Mouse (Mus musculus) embryonic facial prominence, embryonic 14.5 days (tissue): ENCODE measurements at regions not wholly inside any gene's neighbourhood (a gene's known extent, or its start where the extent isn't known, plus 50 kb on each side); places are given as distances from the start of the nearest gene placed in this dataset.
A peak's percentile ranks its signal among the peaks of the same experiment; 100 is the strongest.
"Not testable (repeated sequence)": the region's sequence is repeated elsewhere in the genome, so short reads cannot be mapped to it uniquely, and the experiment has no call there.

Experiments
- ATAC-seq: fragments of 200-750 bp; cut with Nextera tagmentation; 2 replicates; pipeline ENCODE4 v1.8.0; 2017; ENCODE audit warnings: low read depth, moderate number of reproducible peaks, moderate TSS enrichment
- DNase-seq: peaks from one replicate; pipeline ENCODE4 v3.0.0-alpha.2; 2015; ENCODE audit warnings: low spot score
- H3K27ac ChIP-seq: fragments of 300-500 bp; sonication (generic); replicated peaks from 2 replicates; pipeline ENCODE4 v1.5.1; 2014; ENCODE audit warnings: low read depth, mild to moderate bottlenecking, low read length, moderate library complexity
- H3K27me3 ChIP-seq: fragments of 300-500 bp; sonication (generic); replicated peaks from 2 replicates; pipeline ENCODE4 v1.6.1; 2014; ENCODE audit warnings: low read length; ENCODE audit not compliant: control insufficient read depth, insufficient read depth
- H3K36me3 ChIP-seq: fragments of 300-500 bp; sonication (generic); 2 replicates; pipeline ENCODE4 v1.6.1; 2014; ENCODE audit warnings: low read length, mixed read lengths; ENCODE audit not compliant: control insufficient read depth, insufficient read depth
- H3K4me1 ChIP-seq: fragments of 300-500 bp; sonication (generic); 2 replicates; pipeline ENCODE4 v1.6.1; 2014; ENCODE audit warnings: antibody characterized with exemption, low read length; ENCODE audit not compliant: control insufficient read depth, insufficient read depth
- H3K4me2 ChIP-seq: fragments of 300-500 bp; sonication (generic); 2 replicates; pipeline ENCODE4 v1.6.1; 2014; ENCODE audit warnings: low read depth, mild to moderate bottlenecking, low read length, moderate library complexity, mixed read lengths
- H3K4me3 ChIP-seq: fragments of 300-500 bp; sonication (generic); 2 replicates; pipeline ENCODE4 v1.5.1; 2014; ENCODE audit warnings: low read depth, mild to moderate bottlenecking, low read length
- H3K9ac ChIP-seq: fragments of 300-500 bp; sonication (generic); 2 replicates; pipeline ENCODE4 v1.6.1; 2014; ENCODE audit warnings: low read depth, mild to moderate bottlenecking, low read length, moderate library complexity, mixed read lengths
- H3K9me3 ChIP-seq: fragments of 300-500 bp; sonication (generic); 2 replicates; pipeline ENCODE4 v1.6.1; 2016; ENCODE audit warnings: low read length; ENCODE audit not compliant: control insufficient read depth
- WGBS: fragments of 180-500 bp; shearing (Covaris S2); extraction: QIAGEN DNeasy Blood & Tissue Kit; methylation state at CpG from one replicate; pipeline ENCODE4 v1.1.7; 2014; 5-methylcytosine and 5-hydroxymethylcytosine counted together

DNA sequence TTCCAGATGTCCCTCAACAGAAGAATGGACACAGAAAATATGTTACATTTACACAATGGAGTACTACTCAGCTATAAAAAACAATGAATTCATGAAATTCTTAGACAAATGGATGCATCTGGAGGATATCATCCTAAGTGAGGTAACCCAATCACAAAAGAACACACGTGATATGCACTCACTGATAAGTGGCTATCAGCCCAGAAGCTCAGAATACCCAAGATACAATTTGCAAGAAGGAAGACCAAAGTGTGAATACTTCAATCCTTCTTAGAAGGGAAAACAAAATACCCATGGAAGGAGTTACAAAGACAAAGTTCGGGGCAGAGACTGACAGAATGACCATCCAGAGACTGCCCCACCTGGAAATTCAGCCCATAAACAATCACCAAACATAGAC lies 219.9 kb upstream of the Tusc1 start:
- H3K27ac ChIP-seq, H3K4me3 ChIP-seq, H3K4me1 ChIP-seq, H3K4me2 ChIP-seq, DNase-seq, H3K36me3 ChIP-seq, ATAC-seq, H3K27me3 ChIP-seq, H3K9ac ChIP-seq, H3K9me3 ChIP-seq: not testable (repeated sequence)
- WGBS: 78% methylated on average over 2 of the region's 2 CpGs

DNA sequence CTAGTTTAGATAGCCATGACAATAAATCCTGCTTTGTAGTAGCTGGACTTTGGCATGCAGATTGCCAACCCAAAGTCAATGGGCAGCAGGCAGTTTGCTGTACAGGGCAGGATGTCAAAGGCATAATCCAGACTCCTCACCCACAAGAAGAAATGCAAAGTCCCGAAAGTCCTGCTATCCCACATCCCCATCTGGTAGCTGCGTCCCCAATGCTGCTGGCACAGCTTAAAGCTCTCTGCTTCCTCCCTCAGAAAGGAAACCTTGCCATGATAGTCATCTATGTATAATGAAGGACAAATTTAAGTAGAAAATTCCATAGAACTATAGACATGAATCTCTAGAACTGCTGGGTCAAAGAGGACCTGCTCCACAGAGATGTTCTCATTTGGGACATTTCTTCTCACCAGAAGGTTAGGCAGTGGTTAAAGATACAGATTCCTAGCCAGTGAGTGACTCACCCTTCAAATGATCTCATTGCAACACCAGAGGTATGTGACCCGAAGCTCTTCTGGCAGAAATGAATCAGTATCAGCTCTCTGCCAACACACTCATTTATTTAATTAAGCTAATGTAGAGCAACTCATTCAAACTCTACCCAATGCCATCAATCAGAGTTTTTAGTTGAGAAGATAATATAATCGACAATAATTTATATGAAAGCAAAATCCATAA lies 217.3 kb upstream of the Tusc1 start:
- Histone ChIP-seq H3K4me1 (no peaks in the 10 kb centered on the region), H3K4me3 (no peak overlapping the region), H3K27ac (no peak overlapping the region), H3K9me3 (no peaks in the 10 kb centered on the region), H3K27me3 (no peaks in the 10 kb centered on the region), H3K9ac (no peak overlapping the region), H3K36me3 (no peaks in the 10 kb centered on the region), H3K4me2 (no peak overlapping the region)
- DNase-seq (no peak), ATAC-seq (no peak)
- WGBS: 77% methylated on average over 4 of the region's 4 CpGs

DNA sequence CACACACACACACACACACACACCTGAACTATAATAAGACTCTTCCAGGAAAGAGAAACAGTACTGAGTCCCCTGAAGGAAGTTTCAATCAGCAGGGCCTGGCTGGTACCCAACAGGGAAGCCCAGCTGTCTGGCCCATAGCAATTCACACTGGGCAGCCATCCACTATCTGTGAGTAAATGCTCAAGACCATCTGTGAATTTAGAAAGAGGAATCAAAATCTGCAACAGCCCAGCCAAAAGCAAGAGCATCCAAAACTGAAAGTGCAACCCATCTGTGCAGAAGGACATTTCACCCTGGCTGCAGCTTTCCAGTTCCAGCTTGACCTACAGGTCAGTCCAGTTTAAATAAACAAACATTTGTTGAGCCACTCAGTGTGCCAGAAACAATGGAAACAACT lies 215.8 kb upstream of the Tusc1 start:
- DNase-seq (peak; percentile 26), ATAC-seq (no peak)
- H3K27ac ChIP-seq: no peak overlapping the region
- H3K4me2 ChIP-seq: no peak overlapping the region
- no peaks in the 10 kb centered on the region for H3K9me3 ChIP-seq
- H3K36me3 ChIP-seq: no peaks in the 10 kb centered on the region
- H3K9ac ChIP-seq: no peak overlapping the region
- no peaks in the 10 kb centered on the region for H3K4me1 ChIP-seq
- H3K27me3 ChIP-seq: no peaks in the 10 kb centered on the region
- no peak overlapping the region for H3K4me3 ChIP-seq

DNA sequence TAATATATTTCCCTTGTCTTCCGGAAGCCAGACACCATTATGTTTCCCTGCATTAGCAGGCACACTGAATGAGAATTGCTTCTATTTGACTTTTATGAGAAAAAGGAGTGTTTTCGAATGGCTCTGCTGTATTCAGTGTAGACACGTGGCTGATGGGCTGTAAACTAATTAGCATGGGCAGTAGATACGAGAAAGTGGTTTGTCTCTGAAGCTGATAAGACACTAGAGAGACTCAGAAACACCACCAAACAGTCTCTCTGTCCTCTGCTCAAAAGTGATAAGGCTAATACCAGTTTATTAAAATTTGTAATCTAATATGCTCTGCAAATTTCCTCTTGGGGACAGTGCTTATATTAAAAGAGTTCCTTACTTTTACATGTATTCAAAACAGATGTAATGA lies 205.3 kb upstream of the Tusc1 start:
- WGBS: 67% methylated on average over 4 of the region's 4 CpGs
- no peak for DNase-seq

DNA sequence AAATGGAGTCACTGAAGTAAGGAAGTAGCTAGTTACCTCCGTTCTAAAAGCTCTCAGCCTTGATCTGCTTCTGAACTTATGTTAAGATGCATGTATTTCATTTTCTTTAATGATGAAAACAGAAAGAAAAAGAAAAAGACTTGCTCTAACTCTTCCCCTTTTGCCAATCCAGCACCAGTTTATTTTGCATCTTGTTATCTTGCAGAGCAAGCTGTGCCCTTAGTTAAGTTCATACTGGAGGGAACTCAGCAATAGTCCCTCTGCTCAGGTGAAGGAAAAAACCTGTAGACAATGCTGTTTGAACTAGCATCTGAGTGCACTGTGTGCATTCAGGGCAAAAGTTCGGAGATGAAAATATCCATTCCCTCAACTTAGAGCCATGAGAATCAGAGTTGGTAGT lies 192.1 kb upstream of the Tusc1 start:
- Histone ChIP-seq H3K4me1 (no peaks in the 10 kb centered on the region), H3K36me3 (no peaks in the 10 kb centered on the region), H3K4me2 (no peak overlapping the region), H3K4me3 (no peak overlapping the region), H3K27me3 (no peaks in the 10 kb centered on the region), H3K9ac (no peak overlapping the region), H3K9me3 (no peaks in the 10 kb centered on the region), H3K27ac (no peak overlapping the region)
- no peak for ATAC-seq
- WGBS: 75% methylated on average over 2 of the region's 2 CpGs
- no peak for DNase-seq

More for the DNA sequence above, 205.3 kb upstream of the Tusc1 start:
- no peak overlapping the region for H3K4me2 ChIP-seq
- H3K9me3 ChIP-seq: 0 out of 2 replicates have a peak, but pooled peaks cover 4% of the 10 kb centered on the region
- H3K27ac ChIP-seq: no peak overlapping the region
- no peaks in the 10 kb centered on the region for H3K36me3 ChIP-seq
- H3K27me3 ChIP-seq: no peaks in the 10 kb centered on the region
- H3K4me1 ChIP-seq: no peaks in the 10 kb centered on the region
- H3K9ac ChIP-seq: no peak overlapping the region
- no peak overlapping the region for H3K4me3 ChIP-seq
- ATAC-seq: no peak

DNA sequence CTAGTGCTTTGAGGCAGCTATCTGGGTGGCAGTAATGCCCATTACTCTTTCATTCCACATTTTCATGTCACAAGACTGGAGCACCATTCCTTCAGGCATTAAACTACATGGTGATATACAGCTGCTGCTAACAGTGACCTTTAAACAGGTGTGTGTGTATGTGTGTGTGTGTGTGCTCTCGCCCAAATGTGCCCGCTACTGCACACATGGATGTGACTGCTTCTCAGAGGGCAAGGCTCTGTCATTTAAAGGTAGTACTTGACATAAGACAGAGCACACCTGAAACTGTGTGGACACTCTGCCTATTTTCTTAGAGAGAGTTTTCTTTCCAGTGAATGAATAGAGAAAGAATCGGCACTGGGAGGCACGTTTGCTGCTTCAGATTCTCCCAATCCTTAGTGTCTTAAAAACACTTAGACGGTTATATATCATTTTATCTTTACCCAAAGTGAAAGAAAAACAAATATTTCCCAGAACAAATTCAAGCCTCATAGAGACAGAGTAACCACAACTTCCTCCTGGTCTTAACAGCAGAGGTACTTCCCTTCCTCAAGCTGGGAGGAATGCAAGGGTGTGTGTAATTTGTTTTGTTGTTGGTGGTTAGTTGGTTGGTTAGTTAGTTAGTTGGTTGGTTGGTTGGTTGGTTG lies 185.3 kb upstream of the Tusc1 start:
- H3K36me3 ChIP-seq: no peaks in the 10 kb centered on the region
- no peak for DNase-seq

DNA sequence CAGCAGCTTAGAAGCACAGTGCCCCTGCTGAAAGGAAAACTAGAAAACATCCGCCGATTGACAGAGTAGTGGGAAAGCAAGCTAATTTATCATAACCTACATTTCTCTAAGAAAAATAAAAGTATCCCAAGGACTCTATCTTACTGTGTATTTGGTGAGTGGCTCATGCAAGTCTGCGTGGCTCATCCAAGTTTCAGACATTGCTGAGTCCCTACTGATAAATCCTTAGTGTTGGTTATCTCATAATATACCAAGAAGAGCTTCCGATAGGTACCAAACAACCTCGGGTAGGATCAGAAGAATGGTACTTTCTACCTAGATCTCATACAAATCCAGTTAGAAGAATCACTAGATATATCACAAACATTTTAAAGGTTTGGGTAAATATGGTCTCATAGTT lies 183.6 kb upstream of the Tusc1 start:
- DNase-seq: no peak
- 88% methylated on average over 5 of the region's 5 CpGs for WGBS

More for the DNA sequence above, 185.3 kb upstream of the Tusc1 start:
- Histone ChIP-seq H3K9me3 (no peaks in the 10 kb centered on the region), H3K27me3 (no peaks in the 10 kb centered on the region), H3K9ac (no peak overlapping the region), H3K27ac (no peak overlapping the region), H3K4me1 (no peaks in the 10 kb centered on the region), H3K4me2 (no peak overlapping the region), H3K4me3 (no peak overlapping the region)
- ATAC-seq: no peak
- 81% methylated on average over 5 of the region's 5 CpGs for WGBS

DNA sequence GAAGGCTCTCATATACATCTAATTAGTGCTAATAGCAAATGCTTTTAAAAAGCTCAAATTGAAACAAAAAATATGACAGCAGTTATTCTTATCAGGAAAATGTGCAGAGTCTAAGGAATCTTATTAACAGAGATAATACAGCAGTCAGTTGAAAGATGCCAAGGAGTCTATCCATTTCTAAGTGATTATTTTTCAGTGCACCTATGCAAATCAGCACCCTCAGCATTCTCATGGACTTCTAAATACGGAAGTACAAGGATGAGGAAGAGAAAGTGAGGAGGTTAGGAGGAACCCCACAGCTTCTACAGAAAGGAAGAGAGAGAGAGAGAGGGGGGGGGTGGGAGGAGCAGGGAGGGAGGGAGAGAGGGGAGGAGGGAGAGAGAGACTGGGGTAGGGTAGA lies 175.5 kb upstream of the Tusc1 start:
- no peak for ATAC-seq
- Histone ChIP-seq H3K4me3 (no peak overlapping the region), H3K9me3 (no peaks in the 10 kb centered on the region), H3K27ac (no peak overlapping the region), H3K9ac (no peak overlapping the region), H3K4me1 (no peaks in the 10 kb centered on the region), H3K4me2 (no peak overlapping the region), H3K27me3 (no peaks in the 10 kb centered on the region), H3K36me3 (no peaks in the 10 kb centered on the region)
- no peak for DNase-seq
- WGBS: 22% methylated on average over 1 of the region's 1 CpGs

More for the DNA sequence above, 183.6 kb upstream of the Tusc1 start:
- no peak overlapping the region for H3K4me2 ChIP-seq
- H3K9me3 ChIP-seq: no peaks in the 10 kb centered on the region
- H3K36me3 ChIP-seq: no peaks in the 10 kb centered on the region
- H3K4me3 ChIP-seq: no peak overlapping the region
- no peak for ATAC-seq
- H3K27ac ChIP-seq: no peak overlapping the region
- no peaks in the 10 kb centered on the region for H3K4me1 ChIP-seq
- no peak overlapping the region for H3K9ac ChIP-seq
- H3K27me3 ChIP-seq: no peaks in the 10 kb centered on the region

DNA sequence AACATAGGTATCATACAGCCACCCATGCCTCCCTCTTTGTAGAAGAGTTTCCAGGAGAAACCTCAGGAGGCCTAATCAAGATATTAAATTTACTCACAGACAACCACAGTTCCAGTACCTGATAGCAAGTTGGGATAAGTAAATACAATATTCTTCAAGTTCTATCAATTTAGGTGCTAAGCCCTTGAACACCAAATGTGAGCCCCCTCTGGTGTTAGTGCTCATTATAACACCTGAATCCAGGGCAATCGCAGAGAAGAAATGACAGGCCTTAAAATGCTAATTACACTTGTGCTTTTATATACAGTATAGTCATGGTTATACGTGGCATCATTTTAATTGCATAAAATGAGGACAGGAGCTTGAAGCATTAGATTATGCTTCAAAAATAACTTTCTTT lies 161.6 kb upstream of the Tusc1 start:
- WGBS: 67% methylated on average over 2 of the region's 2 CpGs
- Histone ChIP-seq H3K9ac (no peak overlapping the region), H3K27ac (no peak overlapping the region), H3K27me3 (no peaks in the 10 kb centered on the region), H3K4me2 (no peak overlapping the region), H3K4me3 (no peak overlapping the region), H3K9me3 (no peaks in the 10 kb centered on the region), H3K4me1 (no peaks in the 10 kb centered on the region), H3K36me3 (no peaks in the 10 kb centered on the region)
- DNase-seq (no peak), ATAC-seq (no peak)
